Mouse (Mus musculus): Measurements from ENCODE around the gene Spsb1. TPM values are rescaled to one million over a fixed set of nuclear protein-coding genes. Genes with fewer than 3 reads are reported as not detected.
A peak's percentile ranks its signal among the peaks of the same experiment; 100 is the strongest.

Spsb1 gene
- polyA plus RNA-seq, 1 experiment from 2014 or later = 7.5 TPM

GRCm38 (mm10) chr4:149895226-149895625 lies 59.6 kb downstream of the Spsb1 start:
- H3K4me3 ChIP-seq (ENCODE audit: low read depth, low read length) = no peak overlapping the region
- H3K27ac ChIP-seq (ENCODE audit: low read depth, low read length) = no peak overlapping the region
- WGBS = 69% methylated on average over 7 of the region's 7 CpGs

GRCm38 (mm10) chr4:149894300-149894699 lies 60.5 kb downstream of the Spsb1 start:
- Histone ChIP-seq H3K9ac (ENCODE audit: low read length) (peak overlapping the region; percentile 6; the same call in 1 of the 2 replicates), H3K9me3 (ENCODE audit: control insufficient read depth, low read length) (no peaks in the 10 kb centered on the region), H3K4me3 (ENCODE audit: low read depth, low read length) (no peak overlapping the region), H3K36me3 (ENCODE audit: control insufficient read depth, insufficient read depth, low read length) (no peaks in the 10 kb centered on the region), H3K4me1 (replicated peaks; ENCODE audit: control insufficient read depth, insufficient read depth, low read length) (peaks cover 14% of the 10 kb centered on the region; the same call in 1 of the 2 replicates), H3K27me3 (ENCODE audit: control insufficient read depth, insufficient read depth, low read length) (no peaks in the 10 kb centered on the region), H3K27ac (ENCODE audit: low read depth, low read length) (peak overlapping the region; percentile 76), H3K4me2 (ENCODE audit: low read depth, low read length, severe bottlenecking) (no peak overlapping the region)
- 88% methylated on average over 7 of the region's 7 CpGs for WGBS
- DNase-seq (ENCODE audit: low spot score) = no peak
- ATAC-seq (replicated peaks; ENCODE audit: low FRiP score) = no peak

More at GRCm38 (mm10) chr4:149895226-149895625, 59.6 kb downstream of the Spsb1 start:
- H3K9ac ChIP-seq (ENCODE audit: low read length) = no peak overlapping the region
- peaks cover 14% of the 10 kb centered on the region; the same call in 1 of the 2 replicates for H3K4me1 ChIP-seq (replicated peaks; ENCODE audit: control insufficient read depth, insufficient read depth, low read length)
- no peak overlapping the region for H3K4me2 ChIP-seq (ENCODE audit: low read depth, low read length, severe bottlenecking)
- DNase-seq (ENCODE audit: low spot score) (no peak), ATAC-seq (replicated peaks; ENCODE audit: low FRiP score) (no peak)
- H3K9me3 ChIP-seq (ENCODE audit: control insufficient read depth, low read length) = no peaks in the 10 kb centered on the region
- no peaks in the 10 kb centered on the region for H3K36me3 ChIP-seq (ENCODE audit: control insufficient read depth, insufficient read depth, low read length)
- no peaks in the 10 kb centered on the region for H3K27me3 ChIP-seq (ENCODE audit: control insufficient read depth, insufficient read depth, low read length)

GRCm38 (mm10) chr4:149893611-149894151 lies 61.2 kb downstream of the Spsb1 start:
- ATAC-seq (replicated peaks; ENCODE audit: low FRiP score) = peak; percentile 51

GRCm38 (mm10) chr4:149891172-149891960 lies 63.5 kb downstream of the Spsb1 start:
- H3K27ac ChIP-seq (ENCODE audit: low read depth, low read length) = no peak overlapping the region
- no peaks in the 10 kb centered on the region for H3K36me3 ChIP-seq (ENCODE audit: control insufficient read depth, insufficient read depth, low read length)
- DNase-seq (ENCODE audit: low spot score) = no peak
- H3K27me3 ChIP-seq (ENCODE audit: control insufficient read depth, insufficient read depth, low read length) = no peaks in the 10 kb centered on the region
- H3K9me3 ChIP-seq (ENCODE audit: control insufficient read depth, low read length) = no peaks in the 10 kb centered on the region
- no peak for ATAC-seq (replicated peaks; ENCODE audit: low FRiP score)
- no peak overlapping the region for H3K4me2 ChIP-seq (ENCODE audit: low read depth, low read length, severe bottlenecking)
- H3K4me1 ChIP-seq (replicated peaks; ENCODE audit: control insufficient read depth, insufficient read depth, low read length) = peaks cover 14% of the 10 kb centered on the region; the same call in 1 of the 2 replicates
- H3K9ac ChIP-seq (ENCODE audit: low read length) = no peak overlapping the region
- WGBS = 95% methylated on average over 5 of the region's 5 CpGs
- H3K4me3 ChIP-seq (ENCODE audit: low read depth, low read length) = no peak overlapping the region

More at GRCm38 (mm10) chr4:149893611-149894151, 61.2 kb downstream of the Spsb1 start:
- Histone ChIP-seq H3K36me3 (ENCODE audit: control insufficient read depth, insufficient read depth, low read length) (no peaks in the 10 kb centered on the region), H3K27me3 (ENCODE audit: control insufficient read depth, insufficient read depth, low read length) (no peaks in the 10 kb centered on the region), H3K27ac (ENCODE audit: low read depth, low read length) (peak overlapping the region; percentile 76), H3K9me3 (ENCODE audit: control insufficient read depth, low read length) (no peaks in the 10 kb centered on the region), H3K4me3 (ENCODE audit: low read depth, low read length) (no peak overlapping the region), H3K4me1 (replicated peaks; ENCODE audit: control insufficient read depth, insufficient read depth, low read length) (peaks cover 14% of the 10 kb centered on the region; the same call in 1 of the 2 replicates), H3K9ac (ENCODE audit: low read length) (peak overlapping the region; percentile 6; the same call in 1 of the 2 replicates), H3K4me2 (ENCODE audit: low read depth, low read length, severe bottlenecking) (no peak overlapping the region)
- DNase-seq (ENCODE audit: low spot score) = peak; percentile 71
- WGBS = 38% methylated on average over 11 of the region's 11 CpGs

GRCm38 (mm10) chr4:149890551-149890950 lies 64.3 kb downstream of the Spsb1 start:
- no peak overlapping the region for H3K27ac ChIP-seq (ENCODE audit: low read depth, low read length)
- H3K4me3 ChIP-seq (ENCODE audit: low read depth, low read length) = no peak overlapping the region
- H3K9ac ChIP-seq (ENCODE audit: low read length) = no peak overlapping the region
- H3K27me3 ChIP-seq (ENCODE audit: control insufficient read depth, insufficient read depth, low read length) = no peaks in the 10 kb centered on the region
- no peaks in the 10 kb centered on the region for H3K36me3 ChIP-seq (ENCODE audit: control insufficient read depth, insufficient read depth, low read length)
- DNase-seq (ENCODE audit: low spot score) = no peak
- peaks cover 13% of the 10 kb centered on the region; the same call in 1 of the 2 replicates for H3K4me1 ChIP-seq (replicated peaks; ENCODE audit: control insufficient read depth, insufficient read depth, low read length)
- no peak overlapping the region for H3K4me2 ChIP-seq (ENCODE audit: low read depth, low read length, severe bottlenecking)
- ATAC-seq (replicated peaks; ENCODE audit: low FRiP score) = no peak
- H3K9me3 ChIP-seq (ENCODE audit: control insufficient read depth, low read length) = no peaks in the 10 kb centered on the region
- 83% methylated on average over 8 of the region's 8 CpGs for WGBS

- no peak for ATAC-seq (replicated peaks; ENCODE audit: low FRiP score)
- Histone ChIP-seq H3K4me3 (ENCODE audit: low read depth, low read length) (no peak overlapping the region), H3K4me1 (replicated peaks; ENCODE audit: control insufficient read depth, insufficient read depth, low read length) (peaks cover 9% of the 10 kb centered on the region; the same call in 1 of the 2 replicates), H3K27ac (ENCODE audit: low read depth, low read length) (no peak overlapping the region), H3K4me2 (ENCODE audit: low read depth, low read length, severe bottlenecking) (no peak overlapping the region), H3K9me3 (ENCODE audit: control insufficient read depth, low read length) (no peaks in the 10 kb centered on the region), H3K27me3 (ENCODE audit: control insufficient read depth, insufficient read depth, low read length) (no peaks in the 10 kb centered on the region), H3K9ac (ENCODE audit: low read length) (no peak overlapping the region), H3K36me3 (ENCODE audit: control insufficient read depth, insufficient read depth, low read length) (no peaks in the 10 kb centered on the region)
- no peak for DNase-seq (ENCODE audit: low spot score)
- WGBS = 56% methylated on average over 13 of the region's 13 CpGs
Measured at GRCm38 (mm10) chr4:149889851-149890250, 65.0 kb downstream of the Spsb1 start.

GRCm38 (mm10) chr4:149888736-149889470 lies 65.9 kb downstream of the Spsb1 start:
- H3K9me3 ChIP-seq (ENCODE audit: control insufficient read depth, low read length) = no peaks in the 10 kb centered on the region
- ATAC-seq (replicated peaks; ENCODE audit: low FRiP score) = no peak

GRCm38 (mm10) chr4:149888156-149888555 lies 66.7 kb downstream of the Spsb1 start:
- no peak overlapping the region for H3K4me3 ChIP-seq (ENCODE audit: low read depth, low read length)
- no peaks in the 10 kb centered on the region for H3K4me1 ChIP-seq (replicated peaks; ENCODE audit: control insufficient read depth, insufficient read depth, low read length)
- H3K4me2 ChIP-seq (ENCODE audit: low read depth, low read length, severe bottlenecking) = no peak overlapping the region
- 92% methylated on average over 5 of the region's 5 CpGs for WGBS
- H3K27ac ChIP-seq (ENCODE audit: low read depth, low read length) = no peak overlapping the region
- H3K9ac ChIP-seq (ENCODE audit: low read length) = no peak overlapping the region
- no peaks in the 10 kb centered on the region for H3K9me3 ChIP-seq (ENCODE audit: control insufficient read depth, low read length)
- DNase-seq (ENCODE audit: low spot score) (no peak), ATAC-seq (replicated peaks; ENCODE audit: low FRiP score) (no peak)
- no peaks in the 10 kb centered on the region for H3K27me3 ChIP-seq (ENCODE audit: control insufficient read depth, insufficient read depth, low read length)
- no peaks in the 10 kb centered on the region for H3K36me3 ChIP-seq (ENCODE audit: control insufficient read depth, insufficient read depth, low read length)

More at GRCm38 (mm10) chr4:149888736-149889470, 65.9 kb downstream of the Spsb1 start:
- no peak for DNase-seq (ENCODE audit: low spot score)
- H3K27ac ChIP-seq (ENCODE audit: low read depth, low read length) = no peak overlapping the region
- 85% methylated on average over 20 of the region's 20 CpGs for WGBS
- H3K27me3 ChIP-seq (ENCODE audit: control insufficient read depth, insufficient read depth, low read length) = no peaks in the 10 kb centered on the region
- H3K4me3 ChIP-seq (ENCODE audit: low read depth, low read length) = no peak overlapping the region
- no peak overlapping the region for H3K4me2 ChIP-seq (ENCODE audit: low read depth, low read length, severe bottlenecking)
- H3K4me1 ChIP-seq (replicated peaks; ENCODE audit: control insufficient read depth, insufficient read depth, low read length) = peaks cover under 1% of the 10 kb centered on the region; the same call in 1 of the 2 replicates
- H3K36me3 ChIP-seq (ENCODE audit: control insufficient read depth, insufficient read depth, low read length) = no peaks in the 10 kb centered on the region
- H3K9ac ChIP-seq (ENCODE audit: low read length) = no peak overlapping the region
